Mouse (Mus musculus) G1E (cell line): ENCODE measurements at regions not wholly inside any gene's neighbourhood (a gene's known extent, or its start where the extent isn't known, plus 50 kb on each side); places are given as distances from the start of the nearest gene placed in this dataset.

Source experiments
- ATAC-seq: 2 replicates; pipeline ENCODE4 v1.8.0; 2016; ENCODE audit warnings: mild to moderate bottlenecking; ENCODE audit not compliant: insufficient number of reproducible peaks, poor library complexity, low FRiP score, severe bottlenecking; ENCODE audit errors: extremely low read depth
- DNase-seq: peaks from one replicate; pipeline ENCODE4 v3.0.0; 2012; ENCODE audit warnings: low spot score
- H3K27me3 ChIP-seq: 2 replicates; pipeline ENCODE4 v1.6.1; 2012; ENCODE audit warnings: mild to moderate bottlenecking, low read length, inconsistent platforms; ENCODE audit not compliant: insufficient read depth
- H3K36me3 ChIP-seq: replicated peaks from 2 replicates; pipeline ENCODE3; 2012; ENCODE audit warnings: mild to moderate bottlenecking, inconsistent platforms
- H3K4me1 ChIP-seq: 2 replicates; pipeline ENCODE4 v1.6.1; 2012; ENCODE audit warnings: low read depth, low read length, inconsistent platforms, mixed read lengths; ENCODE audit not compliant: insufficient read depth
- H3K4me3 ChIP-seq: 2 replicates; pipeline ENCODE4 v1.5.1; 2012; ENCODE audit warnings: low read depth, mild to moderate bottlenecking, inconsistent platforms, low read length, moderate library complexity, mixed read lengths
- H3K9me3 ChIP-seq: replicated peaks from 2 replicates; pipeline ENCODE4 v1.6.1; 2012; ENCODE audit warnings: inconsistent platforms
- CTCF ChIP-seq: IDR thresholded peaks from 2 replicates; pipeline ENCODE4 v1.5.1; 2012; ENCODE audit warnings: low read depth, low read length, inconsistent platforms, mixed read lengths
- GATA1 ChIP-seq: IDR thresholded peaks from 2 replicates; pipeline ENCODE4 v1.6.1; 2012; ENCODE audit warnings: borderline replicate concordance, low read length, inconsistent platforms, mixed read lengths
- GATA2 ChIP-seq: IDR thresholded peaks from 2 replicates; pipeline ENCODE4 v1.6.1; 2012; ENCODE audit warnings: low read depth, low read length, inconsistent platforms, borderline replicate concordance
- POLR2AphosphoS5 ChIP-seq: IDR thresholded peaks from 2 replicates; pipeline ENCODE4 v1.6.1; 2012; ENCODE audit warnings: low read depth, low read length, inconsistent platforms; ENCODE audit not compliant: insufficient replicate concordance
- TAL1 ChIP-seq: conservative IDR thresholded peaks from 2 replicates; pipeline ENCODE4 v1.6.1; 2012; ENCODE audit warnings: low read depth, low read length, inconsistent platforms, mixed read lengths

GRCm38 (mm10) chr3:138686636-138687230, 55.3 kb upstream of the Tspan5 start:
- Histone ChIP-seq H3K4me3 (no peak overlapping the region), H3K4me1 (no peaks in the 10 kb centered on the region), H3K9me3 (no peaks in the 10 kb centered on the region), H3K36me3 (no peaks in the 10 kb centered on the region), H3K27me3 (no peaks in the 10 kb centered on the region; the same call in 1 of the 2 replicates)
- no peak for ATAC-seq
- no peak for DNase-seq
- no peak for TF ChIP-seq TAL1
- TF ChIP-seq POLR2AphosphoS5, result no peak
- no peak for TF ChIP-seq CTCF
- no peak for TF ChIP-seq GATA1
- TF ChIP-seq GATA2, result no peak

GRCm38 (mm10) chr3:138688606-138689005, 53.4 kb upstream of the Tspan5 start:
- H3K36me3 ChIP-seq, result no peaks in the 10 kb centered on the region
- TF ChIP-seq CTCF, result no peak
- TF ChIP-seq TAL1, result no peak
- no peak overlapping the region for H3K4me3 ChIP-seq
- H3K4me1 ChIP-seq, result no peaks in the 10 kb centered on the region
- no peak for ATAC-seq
- no peaks in the 10 kb centered on the region for H3K9me3 ChIP-seq
- DNase-seq, result no peak
- peaks cover 2% of the 10 kb centered on the region for H3K27me3 ChIP-seq
